In the genomic region with DNA sequence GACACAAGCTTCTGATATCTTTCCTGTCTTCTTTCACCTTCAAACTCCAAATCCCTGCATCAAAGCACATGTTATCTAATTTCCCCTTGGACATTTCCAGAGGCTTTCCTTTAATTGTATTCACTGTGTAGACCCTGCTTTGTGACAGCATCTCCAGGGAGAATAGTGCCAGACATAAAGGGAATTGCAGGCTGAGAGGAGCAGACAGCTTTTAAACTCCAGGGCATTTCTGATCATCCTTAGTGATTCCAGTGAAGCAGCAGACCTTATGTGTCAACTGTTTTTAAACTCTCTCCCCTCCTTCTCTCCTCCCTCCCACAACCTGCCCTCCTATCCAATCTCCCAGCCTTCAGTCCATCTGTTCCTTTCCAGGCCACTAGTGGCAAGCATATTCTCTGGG, we compare ENCODE assay signal across 25 mouse cellular contexts.
DNase-seq lines count a peak whose midpoint lies in the region; ATAC-seq and TF ChIP-seq lines count a peak whose summit lies in the region.
"Had no signal": no experiment of that assay in that cellular context is flagged by ENCODE, and none has a peak within 500 bp of the region (broad histone marks: within the 10 kb centered on the region; RNA-seq: fewer than 3 reads in every experiment).

No protein-coding gene starts in this region.

- no peak overlapping the region for H3K27ac ChIP-seq in forebrain, postnatal 0 days (ENCODE audit: low read depth, low read length)
- no peak overlapping the region for H3K27ac ChIP-seq in forebrain, embryonic 10.5 days
- H3K27ac ChIP-seq in midbrain, embryonic 11.5 days (ENCODE audit: low read depth, low read length), result no peak overlapping the region
- no peak overlapping the region for H3K27ac ChIP-seq in midbrain, embryonic 10.5 days (replicated peaks)
- H3K27ac ChIP-seq in midbrain, embryonic 13.5 days, result no peak overlapping the region
- no peak overlapping the region for H3K27ac ChIP-seq in midbrain, postnatal 0 days (ENCODE audit: low read depth, low read length)
- H3K27ac ChIP-seq: embryonic facial prominence, embryonic 10.5 days; embryonic facial prominence, embryonic 15.5 days; heart, embryonic 13.5 days; hindbrain, embryonic 10.5 days; limb, embryonic 10.5 days; limb, embryonic 15.5 days; liver, embryonic 14.5 days; macrophage had no signal

- ATAC-seq in forebrain, postnatal 0 days, result peak; percentile 29
- ATAC-seq in midbrain, embryonic 11.5 days (ENCODE audit: low FRiP score), result 0 out of 2 replicates have a peak, but pooled peaks have one; percentile 48
- ATAC-seq in midbrain, embryonic 13.5 days, result peak; percentile 73
- 0 out of 2 replicates have a peak, but pooled peaks have one; percentile 16 for ATAC-seq in midbrain, postnatal 0 days (ENCODE audit: low FRiP score)

- no peak for DNase-seq in forebrain, postnatal 0 days
- no peak for DNase-seq in forebrain, embryonic 10.5 days (ENCODE audit: extremely low spot score, low spot score)
- no peak for DNase-seq in midbrain, embryonic 11.5 days (ENCODE audit: low spot score, missing footprints)
- DNase-seq in midbrain, embryonic 10.5 days (ENCODE audit: low spot score), result no peak
- peak; percentile 10 for DNase-seq in midbrain, postnatal 0 days (ENCODE audit: low spot score)
- DNase-seq in embryo, embryonic 10.5 days (ENCODE audit: low spot score), result no peak
- DNase-seq: adrenal gland, postnatal 25 days; B cell, adult 2 months; cerebellum, adult 9-11 months; gastrocnemius, postnatal 10 days; heart, postnatal 10 days; kidney, adult 18-20 months; kidney, postnatal 36 days; lung, adult 2 months; lung, postnatal 10 days; thymus, postnatal 4 days had no signal

- H3K9ac ChIP-seq in forebrain, postnatal 0 days, result no peak overlapping the region
- H3K9ac ChIP-seq in midbrain, embryonic 11.5 days (ENCODE audit: low read length), result no peak overlapping the region
- H3K9ac ChIP-seq in midbrain, embryonic 13.5 days (replicated peaks), result no peak overlapping the region
- no peak overlapping the region for H3K9ac ChIP-seq in midbrain, postnatal 0 days (replicated peaks; ENCODE audit: low read length, poor library complexity, severe bottlenecking)
- H3K9ac ChIP-seq: embryonic facial prominence, embryonic 15.5 days; heart, embryonic 13.5 days; limb, embryonic 15.5 days; liver, embryonic 14.5 days had no signal

- H3K4me2 ChIP-seq in forebrain, postnatal 0 days (ENCODE audit: low read depth), result no peak overlapping the region
- H3K4me2 ChIP-seq in midbrain, embryonic 11.5 days, result no peak overlapping the region
- H3K4me2 ChIP-seq in midbrain, embryonic 13.5 days (replicated peaks), result no peak overlapping the region
- H3K4me2 ChIP-seq in midbrain, postnatal 0 days (ENCODE audit: low read depth, low read length, poor library complexity, severe bottlenecking), result no peak overlapping the region
- H3K4me2 ChIP-seq: embryonic facial prominence, embryonic 15.5 days; heart, embryonic 13.5 days; limb, embryonic 15.5 days had no signal

- H3K27me3 ChIP-seq in forebrain, postnatal 0 days (ENCODE audit: insufficient read depth, low read length), result no peaks in the 10 kb centered on the region
- no peaks in the 10 kb centered on the region for H3K27me3 ChIP-seq in forebrain, embryonic 10.5 days (ENCODE audit: poor library complexity, severe bottlenecking)
- H3K27me3 ChIP-seq in midbrain, embryonic 11.5 days (ENCODE audit: control insufficient read depth, insufficient read depth, low read length), result no peaks in the 10 kb centered on the region
- H3K27me3 ChIP-seq in midbrain, embryonic 10.5 days (ENCODE audit: low read depth, poor library complexity, severe bottlenecking), result no peaks in the 10 kb centered on the region
- H3K27me3 ChIP-seq in midbrain, embryonic 13.5 days, result no peaks in the 10 kb centered on the region
- H3K27me3 ChIP-seq in midbrain, postnatal 0 days (ENCODE audit: insufficient read depth, low read length), result no peaks in the 10 kb centered on the region
- H3K27me3 ChIP-seq: embryonic facial prominence, embryonic 15.5 days; heart, embryonic 13.5 days; limb, embryonic 15.5 days had no signal

- no peaks in the 10 kb centered on the region for H3K9me3 ChIP-seq in forebrain, postnatal 0 days (ENCODE audit: low read length)
- H3K9me3 ChIP-seq in forebrain, embryonic 10.5 days, result peaks cover 8% of the 10 kb centered on the region; the same call in 1 of the 2 replicates
- peaks cover 5% of the 10 kb centered on the region; the same call in 1 of the 2 replicates for H3K9me3 ChIP-seq in midbrain, embryonic 11.5 days (ENCODE audit: control insufficient read depth, low read length)
- H3K9me3 ChIP-seq in midbrain, embryonic 10.5 days (replicated peaks), result peaks cover 6% of the 10 kb centered on the region; the same call in 1 of the 2 replicates
- 0 out of 2 replicates have a peak, but pooled peaks cover 3% of the 10 kb centered on the region for H3K9me3 ChIP-seq in midbrain, embryonic 13.5 days
- H3K9me3 ChIP-seq in midbrain, postnatal 0 days (ENCODE audit: low read length), result no peaks in the 10 kb centered on the region
- H3K9me3 ChIP-seq: embryonic facial prominence, embryonic 15.5 days; limb, embryonic 10.5 days; limb, embryonic 15.5 days had no signal

- no peak overlapping the region for H3K4me3 ChIP-seq in forebrain, postnatal 0 days (ENCODE audit: low read depth, low read length)
- no peak overlapping the region for H3K4me3 ChIP-seq in forebrain, embryonic 10.5 days
- no peak overlapping the region for H3K4me3 ChIP-seq in midbrain, embryonic 11.5 days (ENCODE audit: low read depth, low read length)
- H3K4me3 ChIP-seq in midbrain, embryonic 10.5 days, result no peak overlapping the region
- no peak overlapping the region for H3K4me3 ChIP-seq in midbrain, embryonic 13.5 days (replicated peaks)
- H3K4me3 ChIP-seq in midbrain, postnatal 0 days (ENCODE audit: low read depth, low read length), result no peak overlapping the region
- H3K4me3 ChIP-seq: embryonic facial prominence, embryonic 10.5 days; embryonic facial prominence, embryonic 15.5 days; heart, embryonic 13.5 days; hindbrain, embryonic 10.5 days; limb, embryonic 10.5 days; limb, embryonic 15.5 days had no signal

- no peak for TF ChIP-seq CTCF in forebrain, postnatal 0 days (IDR thresholded peaks at IDR 0.05; ENCODE audit: low read depth)
- no peak for TF ChIP-seq CTCF in midbrain, postnatal 0 days (IDR thresholded peaks at IDR 0.05)

- H3K36me3 ChIP-seq in forebrain, postnatal 0 days (ENCODE audit: insufficient read depth), result no peaks in the 10 kb centered on the region
- H3K36me3 ChIP-seq in forebrain, embryonic 10.5 days (replicated peaks), result no peaks in the 10 kb centered on the region
- no peaks in the 10 kb centered on the region for H3K36me3 ChIP-seq in midbrain, embryonic 11.5 days (ENCODE audit: control insufficient read depth, insufficient read depth, low read length)
- no peaks in the 10 kb centered on the region for H3K36me3 ChIP-seq in midbrain, embryonic 10.5 days
- H3K36me3 ChIP-seq in midbrain, embryonic 13.5 days, result no peaks in the 10 kb centered on the region
- no peaks in the 10 kb centered on the region for H3K36me3 ChIP-seq in midbrain, postnatal 0 days (ENCODE audit: insufficient read depth, low read length)
- H3K36me3 ChIP-seq: embryonic facial prominence, embryonic 10.5 days; embryonic facial prominence, embryonic 15.5 days; heart, embryonic 13.5 days; hindbrain, embryonic 10.5 days; limb, embryonic 10.5 days; limb, embryonic 15.5 days had no signal

- H3K4me1 ChIP-seq in forebrain, postnatal 0 days (ENCODE audit: insufficient read depth), result no peaks in the 10 kb centered on the region
- no peaks in the 10 kb centered on the region for H3K4me1 ChIP-seq in forebrain, embryonic 10.5 days
- H3K4me1 ChIP-seq in midbrain, embryonic 11.5 days (ENCODE audit: control insufficient read depth, insufficient read depth, low read length), result no peaks in the 10 kb centered on the region
- no peaks in the 10 kb centered on the region for H3K4me1 ChIP-seq in midbrain, embryonic 10.5 days
- no peaks in the 10 kb centered on the region for H3K4me1 ChIP-seq in midbrain, embryonic 13.5 days (replicated peaks)
- no peaks in the 10 kb centered on the region for H3K4me1 ChIP-seq in midbrain, postnatal 0 days (ENCODE audit: insufficient read depth, low read length)
- H3K4me1 ChIP-seq: embryonic facial prominence, embryonic 10.5 days; embryonic facial prominence, embryonic 15.5 days; heart, embryonic 13.5 days; limb, embryonic 10.5 days; limb, embryonic 15.5 days had no signal

Comparison
In these comparisons a context has a peak if more than half of its experiments do, and no peak if none do; other contexts are left out.
1. ATAC-seq: peak in every context shown above with its lines; median percentile 73 in midbrain, embryonic 13.5 days; 48 in midbrain, embryonic 11.5 days; 29 in forebrain, postnatal 0 days; 16 in midbrain, postnatal 0 days.